Mouse (Mus musculus) brain, embryonic 18.5 days (tissue): ENCODE measurements around the gene Ninj2.
A peak's percentile ranks its signal among the peaks of the same experiment; 100 is the strongest.

ENCODE experiments used
- DNase-seq: peaks from one replicate; pipeline ENCODE4 v3.0.0-alpha.2; 2012; ENCODE audit warnings: low read depth, low spot score

Gene Ninj2

DNA sequence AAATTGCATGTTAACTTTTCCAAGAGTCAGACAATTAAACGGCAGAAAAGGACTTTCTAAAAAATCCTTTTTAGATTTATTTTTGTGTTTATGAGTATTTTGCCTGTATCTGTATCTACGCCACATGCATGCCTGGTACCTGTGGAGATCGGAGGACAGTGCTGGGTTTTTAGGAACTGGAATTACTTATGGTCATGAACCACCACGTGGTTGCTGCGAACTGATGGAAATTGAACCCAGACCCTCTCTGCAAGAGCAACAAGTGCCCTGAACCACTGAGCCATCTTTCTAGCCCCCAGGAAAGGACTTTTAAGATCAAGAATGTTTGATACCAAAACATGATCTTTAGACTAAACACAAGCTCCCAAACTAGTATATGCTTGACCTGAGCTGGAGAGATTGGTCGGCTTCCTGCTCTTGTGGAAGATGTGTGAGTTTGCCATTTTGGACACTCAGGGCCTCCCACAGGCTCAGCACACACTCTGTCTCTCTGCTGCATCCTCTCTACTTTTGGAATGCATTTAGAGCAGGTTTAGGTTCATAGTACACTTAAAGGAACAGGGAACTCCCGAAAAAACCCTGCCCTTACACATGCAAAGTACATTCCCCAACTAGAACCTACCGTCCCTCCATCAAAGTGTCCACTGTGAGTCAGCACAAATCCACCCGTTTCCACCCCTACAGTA is 1.1 kb downstream of the Ninj2 start:
- no peak for DNase-seq

DNA sequence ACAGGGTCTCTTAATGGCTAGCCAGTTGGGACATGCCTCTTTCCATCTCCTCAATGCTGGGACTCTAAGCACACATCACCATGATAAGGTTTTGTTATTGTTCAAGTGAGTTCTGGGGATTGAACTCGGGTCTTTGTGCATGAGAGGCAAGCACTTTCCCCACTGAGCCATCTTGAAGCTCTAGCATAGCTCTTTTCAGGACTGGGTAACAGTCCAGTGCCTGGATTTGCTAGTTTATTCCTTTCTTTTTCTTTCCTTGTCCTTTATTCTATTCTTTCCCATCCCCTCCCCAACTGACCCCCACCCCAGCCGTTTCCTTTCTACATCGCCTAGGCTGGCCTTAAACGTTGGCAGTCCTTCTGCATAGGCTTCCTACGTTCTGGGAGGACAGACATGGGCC is 1.9 kb downstream of the Ninj2 start:
- DNase-seq = no peak

DNA sequence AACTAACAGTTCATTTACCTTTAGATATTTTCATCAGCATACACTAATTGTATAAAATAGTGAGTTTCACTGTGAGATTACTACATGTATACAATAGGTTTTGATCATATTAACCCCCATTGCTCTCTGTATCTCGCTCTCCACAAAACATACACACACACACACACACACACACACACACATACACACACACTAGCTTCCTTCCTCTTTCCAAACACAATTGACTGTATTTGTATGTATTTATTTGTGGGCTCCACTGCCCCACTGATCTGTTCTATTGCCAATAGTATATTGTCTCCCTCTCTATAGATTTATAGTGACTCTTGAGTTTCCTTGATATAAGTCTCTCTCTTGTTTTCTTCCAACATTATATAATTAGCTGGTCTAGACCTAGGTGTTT is 2.4 kb downstream of the Ninj2 start:
- DNase-seq = no peak

DNA sequence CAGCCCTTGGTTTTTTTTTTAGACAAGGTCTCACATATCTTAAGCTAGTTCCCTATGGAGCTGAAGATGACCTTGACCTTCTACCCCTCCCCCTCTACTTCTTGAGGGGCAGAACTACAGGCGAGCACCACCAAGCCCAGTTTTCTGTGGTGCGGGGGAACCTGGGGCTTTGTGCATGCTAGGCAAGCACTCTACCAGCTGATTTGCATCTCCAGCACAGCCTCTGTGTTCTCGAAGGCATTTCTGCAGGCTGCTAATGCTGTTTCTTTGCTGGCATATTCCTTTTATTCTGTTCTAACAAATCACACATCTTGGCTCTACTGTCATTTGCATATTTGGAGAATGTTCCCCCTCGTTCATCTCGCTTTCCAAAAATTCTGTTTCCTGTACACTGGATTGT is 6.2 kb downstream of the Ninj2 start:
- no peak for DNase-seq

DNA sequence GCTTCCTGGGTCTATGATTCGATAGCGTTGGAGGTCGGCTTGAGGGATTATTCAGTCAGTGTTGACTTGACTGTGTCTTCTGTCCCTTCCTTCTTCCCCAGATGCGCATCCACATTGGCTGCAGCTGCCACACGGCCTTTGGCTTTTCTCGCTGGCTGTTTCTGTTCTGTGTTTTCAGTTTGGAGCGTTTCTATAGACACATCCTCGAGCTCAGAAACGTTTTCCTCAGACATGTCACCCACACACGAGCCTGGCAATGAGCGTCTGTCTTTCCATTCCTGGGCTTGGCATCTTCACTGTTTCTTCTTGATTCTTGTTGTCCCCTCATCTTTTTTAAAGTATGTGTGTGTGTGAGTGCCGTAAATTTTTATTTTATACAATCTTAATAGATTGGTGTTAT is 8.1 kb downstream of the Ninj2 start:
- no peak for DNase-seq

DNA sequence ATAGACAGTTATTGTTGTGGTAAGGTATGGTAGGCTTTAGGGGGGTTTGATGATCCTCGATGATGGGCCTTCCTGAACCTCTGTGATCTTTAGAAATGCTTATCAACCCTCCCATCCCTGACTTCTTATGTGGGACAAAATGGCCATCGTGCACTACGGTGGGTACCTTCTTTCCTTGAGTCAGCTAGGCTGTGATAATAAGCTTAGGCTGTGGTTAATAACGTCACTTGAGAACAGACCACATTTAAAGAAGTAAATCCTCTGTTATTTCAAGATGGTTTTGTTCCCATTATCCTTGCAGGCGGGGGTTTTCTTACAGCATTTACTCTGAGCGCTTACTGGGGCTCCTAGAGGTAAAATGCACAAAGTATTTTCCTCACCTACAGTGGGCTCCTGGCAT is 8.8 kb downstream of the Ninj2 start:
- no peak for DNase-seq

DNA sequence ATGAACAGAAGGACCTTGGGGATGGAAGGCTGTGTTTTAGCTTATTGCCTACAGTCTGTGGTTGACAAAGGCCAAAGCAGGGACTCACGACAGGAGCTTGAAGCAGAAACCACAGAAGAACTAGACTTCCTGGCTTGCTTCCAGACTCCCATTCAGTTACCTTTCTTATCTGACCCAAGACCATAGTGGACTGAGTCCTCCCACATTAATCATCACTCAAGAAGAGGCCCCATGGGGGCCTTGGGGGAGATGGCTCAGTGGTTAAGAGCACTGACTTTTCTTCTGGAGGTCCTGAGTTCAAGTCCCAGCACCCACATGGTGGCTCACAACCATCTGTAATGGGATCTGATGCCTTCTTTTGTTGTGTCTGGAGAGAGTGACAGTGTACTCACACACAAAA is 10.0 kb downstream of the Ninj2 start:
- no peak for DNase-seq

DNA sequence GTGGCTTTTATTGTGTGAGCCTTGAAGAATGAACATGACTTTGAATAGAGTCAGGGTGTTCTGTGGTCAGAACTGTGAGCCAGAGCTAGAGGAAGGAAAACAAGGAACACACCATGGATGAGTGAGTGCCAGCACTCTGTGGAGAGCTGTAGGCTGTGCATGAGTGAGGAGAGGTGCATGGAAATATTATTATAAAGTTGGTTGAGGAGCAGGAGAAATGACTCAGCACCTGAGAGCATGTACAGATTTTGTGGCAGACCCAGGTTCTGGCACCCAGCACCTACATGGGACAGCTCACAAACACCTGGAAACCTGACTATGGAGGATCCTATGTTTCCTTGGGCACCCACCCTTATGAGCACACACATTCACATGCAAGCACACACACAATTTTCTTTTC is 11.9 kb downstream of the Ninj2 start:
- DNase-seq = no peak

DNA sequence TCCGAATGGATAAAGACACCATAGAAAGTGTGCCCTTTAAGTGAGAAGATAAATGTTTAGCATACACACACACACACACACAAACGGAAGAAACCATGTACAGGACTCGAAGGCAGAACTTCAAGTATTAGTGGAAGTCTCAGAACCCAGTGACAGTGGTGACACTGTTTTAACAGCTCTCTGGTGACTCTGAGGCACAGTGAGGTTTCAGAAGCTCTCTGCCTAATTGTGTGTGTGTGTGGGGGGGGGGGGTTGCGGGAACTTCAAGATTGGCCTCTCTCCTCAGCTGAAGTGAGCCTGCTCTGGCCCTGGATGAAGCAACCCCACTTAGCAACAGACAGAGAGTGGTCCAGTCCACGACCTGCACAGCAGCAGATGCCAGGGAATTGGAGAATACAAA is 14.4 kb downstream of the Ninj2 start:
- DNase-seq = no peak

DNA sequence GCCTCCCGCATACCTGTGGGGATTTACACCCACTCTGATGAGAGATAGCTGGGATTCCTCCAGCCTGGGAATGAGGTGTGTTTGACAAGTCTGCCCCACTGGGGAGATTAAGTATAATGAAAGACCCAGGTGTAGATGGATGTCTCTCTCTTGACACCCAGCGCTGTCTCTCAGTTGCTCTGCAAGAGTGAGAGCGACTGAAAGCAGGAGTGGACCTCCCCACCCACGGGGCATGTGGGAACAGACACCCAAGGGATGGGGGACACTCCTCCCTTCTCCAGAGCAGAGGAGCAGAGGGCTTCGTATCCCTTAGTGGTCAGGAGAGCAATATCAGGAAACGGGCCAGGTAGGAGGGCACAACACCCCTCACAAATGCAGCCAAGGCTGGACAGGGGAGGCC is 14.9 kb downstream of the Ninj2 start:
- no peak for DNase-seq

DNA sequence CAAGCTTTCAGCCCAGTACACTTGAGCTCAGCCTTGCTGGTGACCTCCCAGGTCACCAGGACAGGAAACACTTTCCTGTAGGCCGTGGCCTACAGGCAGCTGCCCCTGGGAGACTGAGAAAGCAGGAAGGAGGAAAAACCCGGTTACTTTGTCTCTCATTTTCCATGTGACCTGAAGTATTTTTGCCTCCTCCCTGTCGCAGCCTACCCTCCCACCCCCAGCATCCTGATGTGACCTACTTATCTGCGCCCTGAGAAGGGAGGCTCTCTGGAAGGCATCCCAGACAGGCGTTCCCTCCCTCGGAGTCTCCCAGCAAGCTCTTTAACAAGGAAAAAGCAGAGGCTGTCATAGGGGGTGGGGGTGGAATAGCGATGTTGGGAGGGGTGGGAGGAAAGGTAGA is 16.0 kb downstream of the Ninj2 start:
- no peak for DNase-seq

DNA sequence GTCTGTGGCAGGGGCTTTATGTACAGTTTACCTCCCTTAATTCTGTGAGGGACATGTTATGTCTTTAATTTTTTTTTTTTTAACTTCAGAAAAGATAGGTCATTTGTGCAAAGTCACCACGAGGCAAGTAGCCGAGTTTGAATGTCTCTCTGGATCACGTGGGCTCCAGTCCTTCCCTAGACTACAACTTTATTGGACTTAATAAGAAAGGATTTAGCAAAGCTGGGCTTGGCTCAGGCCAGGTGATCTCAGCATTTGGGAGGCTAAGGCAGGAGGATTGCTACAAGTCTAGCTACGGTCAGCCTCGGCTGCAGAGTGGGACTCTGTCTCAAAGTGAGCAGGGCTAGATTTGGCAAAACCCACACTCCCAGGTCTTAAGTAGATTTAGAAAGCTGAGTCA is 16.8 kb downstream of the Ninj2 start:
- DNase-seq = no peak

DNA sequence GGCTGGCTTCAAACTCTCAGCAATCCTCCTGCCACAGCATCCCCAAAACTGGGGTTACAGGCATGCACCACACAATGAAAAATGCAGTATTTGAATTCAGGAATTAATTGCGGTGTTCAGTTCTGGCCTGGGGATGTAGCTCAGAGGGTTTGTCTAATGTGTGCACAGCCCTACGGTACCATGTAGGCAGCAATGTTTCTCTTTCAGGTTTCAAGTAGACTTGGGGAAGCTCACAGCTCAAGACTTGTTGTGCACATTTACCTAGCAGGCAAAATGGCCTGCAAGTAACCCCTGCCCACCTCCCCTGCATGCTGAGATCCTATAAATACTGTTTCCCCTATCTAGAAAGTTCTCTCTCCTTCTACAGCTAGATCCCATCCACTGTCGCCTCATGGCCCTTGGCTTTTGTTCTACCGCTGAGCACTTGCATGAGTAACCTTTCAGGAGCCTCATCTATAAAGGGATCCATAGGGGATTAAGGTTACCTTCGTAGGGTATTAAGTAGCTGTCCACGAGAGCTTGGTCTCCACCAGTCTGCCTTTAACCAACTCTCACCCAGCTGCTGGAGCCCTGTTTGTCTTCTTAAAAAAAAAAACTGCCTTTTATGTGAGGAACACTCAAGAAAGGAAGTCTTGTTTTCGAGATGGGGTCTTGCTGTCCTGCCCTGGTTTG is 17.7 kb downstream of the Ninj2 start:
- no peak for DNase-seq

DNA sequence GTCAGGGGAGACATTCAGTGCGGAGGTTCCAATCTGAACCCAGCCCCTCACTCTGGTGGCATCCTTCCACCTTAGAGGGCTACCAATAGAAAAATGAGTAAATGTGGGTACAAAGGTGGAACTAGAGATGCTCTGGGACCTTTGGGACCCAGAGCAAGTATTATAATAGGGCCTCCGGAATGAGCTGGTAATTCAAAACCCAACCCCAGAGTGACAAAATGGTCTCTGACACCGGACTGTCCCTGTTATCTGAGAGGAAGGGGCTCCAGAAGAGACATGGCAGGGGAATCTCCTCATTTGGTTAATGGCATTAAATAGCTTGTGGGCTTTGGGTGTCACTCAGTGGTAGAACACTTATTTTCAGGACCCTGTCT is 18.2 kb downstream of the Ninj2 start:
- DNase-seq = no peak

DNA sequence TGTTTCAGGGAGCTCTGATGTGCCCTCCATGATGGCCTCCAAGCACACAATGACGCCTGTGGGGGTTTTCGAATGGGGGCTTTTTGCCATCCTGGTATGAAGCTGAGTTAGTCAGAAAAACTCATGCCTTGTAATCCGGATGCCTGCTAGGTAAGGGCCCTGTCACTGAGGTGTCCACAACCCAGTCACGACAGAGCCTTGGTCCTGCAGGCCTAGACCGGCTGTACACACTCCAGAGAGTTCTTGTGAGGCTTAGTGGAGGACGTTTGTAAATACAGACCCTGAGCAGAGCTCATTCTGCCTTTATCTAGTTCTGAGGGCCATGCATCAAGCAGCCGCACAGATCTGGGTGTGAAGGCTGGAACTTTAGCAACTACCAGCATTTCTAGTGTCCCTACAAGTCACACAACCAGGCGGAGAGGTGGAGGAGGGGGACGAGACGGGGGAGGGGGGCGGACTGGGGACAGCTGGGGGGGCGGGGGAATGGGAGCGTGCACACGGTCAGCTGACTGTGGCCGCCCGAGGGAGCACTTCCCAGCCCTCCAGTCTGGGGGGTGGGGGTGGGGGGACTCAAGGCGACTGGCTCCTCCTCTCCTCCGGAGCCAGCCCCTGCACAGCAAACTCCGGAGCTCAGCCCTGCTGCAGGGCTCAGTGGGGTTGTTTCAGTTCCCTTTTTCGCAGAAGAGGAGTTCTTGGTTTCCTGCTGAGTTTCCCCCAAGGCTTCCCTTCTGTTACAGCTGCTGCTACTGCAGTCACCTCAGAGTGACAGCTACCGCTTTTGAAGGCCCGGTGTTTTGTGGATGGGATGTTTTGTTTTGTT is 19.0 kb downstream of the Ninj2 start:
- peak; percentile 34 for DNase-seq

DNA sequence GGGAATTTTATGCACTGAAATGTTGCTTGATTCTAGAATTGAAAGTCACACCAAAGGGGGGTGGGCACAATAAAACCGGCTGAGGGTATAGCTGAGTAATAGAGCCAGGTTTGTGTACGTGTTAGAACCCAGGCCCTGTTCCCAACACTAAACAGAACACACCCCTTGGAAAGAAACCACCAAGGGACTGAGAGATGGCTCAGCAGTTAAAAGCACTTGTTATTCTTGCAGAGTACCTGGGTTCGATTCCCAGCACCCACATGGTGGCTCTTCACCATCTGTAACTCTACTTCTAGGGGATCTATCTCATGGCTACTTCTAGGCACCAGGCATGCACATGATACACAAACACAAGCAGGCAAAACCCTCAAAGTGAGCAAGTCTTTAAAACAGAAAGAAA is 20.7 kb downstream of the Ninj2 start:
- DNase-seq = no peak

DNA sequence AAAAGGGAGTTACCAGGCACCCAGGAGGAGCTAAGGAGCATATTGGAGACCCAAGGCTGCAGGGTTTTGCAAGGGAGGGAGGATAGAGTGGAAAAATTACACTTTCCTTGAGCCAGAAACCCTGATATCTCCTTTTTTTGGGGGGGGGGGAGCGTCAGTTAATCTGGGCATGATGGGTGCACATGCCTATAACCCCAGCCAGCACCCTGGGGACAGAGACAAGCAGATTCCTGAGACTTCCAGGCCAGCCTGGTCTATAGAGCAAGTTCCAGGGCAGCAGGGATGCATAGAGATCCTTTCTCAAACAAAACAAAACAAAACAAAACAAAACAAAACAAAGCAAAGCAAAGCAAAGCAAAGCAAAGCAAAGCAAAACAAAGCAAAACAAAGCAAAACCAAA is 21.1 kb downstream of the Ninj2 start:
- no peak for DNase-seq

DNA sequence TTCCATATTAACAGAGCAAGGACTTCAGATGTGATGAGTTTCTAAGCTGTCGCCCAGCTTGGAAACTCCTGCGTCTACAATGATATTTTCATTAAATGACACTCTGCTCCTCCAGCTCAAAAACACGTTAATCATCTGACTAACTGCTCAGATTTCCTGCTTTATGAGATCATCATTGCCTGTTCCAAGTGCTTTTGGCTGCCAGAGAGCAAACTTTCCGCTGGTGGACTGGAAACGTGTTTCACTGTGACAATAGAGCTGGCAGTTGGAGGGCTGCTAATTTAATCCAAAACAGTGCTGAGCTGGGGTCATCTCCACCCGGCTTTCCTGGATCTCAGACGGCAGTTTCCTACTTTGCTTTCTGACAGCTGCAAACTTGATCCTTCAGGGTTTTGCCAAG is 21.5 kb downstream of the Ninj2 start:
- no peak for DNase-seq

DNA sequence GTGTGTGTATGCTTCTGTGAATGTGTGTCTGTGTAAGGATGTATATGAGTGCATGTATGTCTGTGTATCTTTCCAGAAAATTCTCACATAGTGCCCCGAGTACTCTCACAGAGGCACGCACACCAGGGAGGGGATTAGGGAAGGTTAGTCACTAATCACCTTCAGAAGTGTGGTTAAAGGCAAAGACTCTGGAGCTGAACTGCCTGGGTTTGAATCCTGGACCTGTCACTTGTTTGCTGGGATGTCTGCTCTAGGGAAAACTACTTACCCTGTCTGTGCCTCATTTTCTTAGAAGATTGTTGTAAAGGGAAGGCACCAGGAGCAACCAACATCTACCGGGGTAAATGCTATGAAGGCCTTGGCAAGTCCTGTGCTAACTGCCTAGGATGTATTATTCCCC is 22.3 kb downstream of the Ninj2 start:
- DNase-seq = no peak

DNA sequence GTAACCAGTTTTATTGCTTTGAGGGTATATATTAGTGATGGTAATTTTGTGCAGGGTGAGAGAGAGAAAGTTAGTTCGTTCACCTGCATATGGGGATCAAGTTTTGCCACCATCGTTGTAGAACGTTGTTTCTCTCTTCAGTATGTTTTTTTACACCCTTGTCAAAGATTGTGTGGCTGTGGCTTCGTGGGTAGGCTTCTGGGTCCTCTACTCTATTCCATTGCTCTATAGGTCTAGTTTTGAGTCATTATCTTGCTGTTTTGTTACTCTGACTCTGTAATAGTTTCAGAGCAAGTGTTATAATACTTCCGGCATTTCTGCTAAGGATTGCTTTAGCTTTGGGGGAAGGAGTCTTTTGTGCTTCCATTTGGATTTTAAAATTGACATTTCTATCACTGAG is 26.7 kb downstream of the Ninj2 start:
- DNase-seq = no peak

DNA sequence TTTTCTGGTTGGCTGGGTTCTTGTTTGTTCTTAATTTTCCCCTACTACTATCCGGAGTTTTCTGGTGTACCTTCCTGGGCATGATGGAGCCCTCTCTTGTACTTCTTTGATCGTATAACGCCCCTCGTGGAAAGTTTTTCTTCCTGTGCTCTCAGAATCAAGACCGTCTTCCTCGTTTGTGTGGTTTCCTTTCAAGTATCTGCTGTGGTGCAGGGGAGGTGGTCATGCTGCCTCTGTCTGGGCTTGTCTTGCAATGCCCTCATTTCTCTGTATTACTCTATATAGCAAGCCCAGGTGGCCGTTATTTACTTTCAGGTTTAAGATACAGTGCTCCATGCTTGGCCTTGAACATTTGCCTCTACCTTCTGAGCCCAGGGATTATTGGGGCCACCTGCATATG is 31.5 kb downstream of the Ninj2 start:
- no peak for DNase-seq

DNA sequence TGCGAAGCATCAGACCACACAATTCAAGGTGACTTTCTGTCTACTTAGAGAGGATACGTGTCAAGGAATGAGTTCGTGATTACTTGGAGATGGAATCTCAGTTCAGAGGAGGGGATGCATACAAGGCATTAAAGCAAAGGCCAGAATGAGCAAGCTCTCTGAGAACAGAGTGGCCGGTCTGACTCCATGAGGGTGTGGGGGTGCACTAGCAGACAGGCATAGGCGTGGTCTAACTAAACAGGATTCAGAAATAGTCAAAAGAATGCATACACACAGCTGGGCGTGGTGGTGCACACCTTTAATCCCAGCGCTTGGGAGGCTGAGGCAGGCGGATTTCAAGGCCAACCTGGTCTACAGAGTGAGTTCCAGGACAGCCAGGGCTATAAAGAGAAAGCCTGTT is 33.3 kb downstream of the Ninj2 start:
- no peak for DNase-seq

DNA sequence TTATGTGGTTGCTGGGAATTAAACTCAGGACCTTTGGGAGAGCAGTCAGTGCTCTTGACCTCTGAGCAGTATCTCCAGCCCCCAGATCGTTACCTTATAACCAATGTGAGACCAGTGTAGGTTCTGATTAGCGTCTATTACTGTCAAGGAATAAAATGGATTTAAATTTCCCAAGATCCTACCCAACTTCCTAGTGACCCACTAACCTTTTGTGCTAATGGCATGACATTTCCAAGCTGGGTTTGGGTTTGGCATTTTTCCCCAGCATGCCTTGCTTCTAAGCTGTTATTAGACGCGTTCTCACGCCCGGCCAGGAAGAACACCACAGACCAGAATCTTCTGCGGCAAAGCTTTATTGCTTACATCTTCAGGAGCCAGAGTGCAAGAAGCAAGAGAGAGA is 34.2 kb downstream of the Ninj2 start:
- no peak for DNase-seq
